Mouse (Mus musculus): ENCODE data around the gene AC153137.1. TPM values are rescaled to one million over a fixed set of nuclear protein-coding genes. Genes with fewer than 3 reads are reported as not detected.

AC153137.1 gene
- total and polyA plus RNA-seq, 3 experiments, result not detected

GRCm38 (mm10) chr1:30949710-30950455 is 27.9 kb downstream of the AC153137.1 start (continued):
- TF ChIP-seq USF2 (IDR thresholded peaks at IDR 0.05; ENCODE audit: borderline replicate concordance in 1 of 2, insufficient read depth in 1 of 2, low read depth in 1 of 2, low read length in 2 of 2) (no peak), MXI1 (IDR thresholded peaks at IDR 0.05; ENCODE audit: low read depth, low read length) (peak; percentile 88), ZMIZ1 (IDR thresholded peaks at IDR 0.05; ENCODE audit: low read depth, low read length) (0 out of 2 replicates have a peak, but pooled peaks have one; percentile 48), HCFC1 (IDR thresholded peaks at IDR 0.05; ENCODE audit: low read depth, low read length) (peak; percentile 59), TBP (IDR thresholded peaks at IDR 0.05; ENCODE audit: low read depth, low read length) (peak; percentile 84), CHD1 (IDR thresholded peaks at IDR 0.05; ENCODE audit: low read depth, low read length) (no peak), NELFE (IDR thresholded peaks at IDR 0.05; ENCODE audit: low read depth, low read length) (peak; percentile 82), BHLHE40 (IDR thresholded peaks at IDR 0.05; ENCODE audit: borderline replicate concordance, low read depth, low read length) (peak; percentile 94), ELF1 (IDR thresholded peaks at IDR 0.05; ENCODE audit: low read depth, low read length) (no peak), SIN3A (IDR thresholded peaks at IDR 0.05; ENCODE audit: low read length) (peak; percentile 84; the same call in 1 of the 2 replicates), JUND (IDR thresholded peaks at IDR 0.05; ENCODE audit: low read depth, low read length) (no peak), UBTF (IDR thresholded peaks at IDR 0.05; ENCODE audit: borderline replicate concordance, insufficient read depth, low read depth, low read length) (no peak), MAFK (IDR thresholded peaks at IDR 0.05; ENCODE audit: borderline replicate concordance, low read depth, low read length) (0 out of 2 replicates have a peak, but pooled peaks have one; percentile 49), CHD2 (IDR thresholded peaks at IDR 0.05; ENCODE audit: low read length) (no peak), ZKSCAN1 (IDR thresholded peaks at IDR 0.05; ENCODE audit: low read depth, low read length) (no peak), TAL1 (IDR thresholded peaks at IDR 0.05; ENCODE audit: low read length) (no peak), POLR2AphosphoS5 (IDR thresholded peaks at IDR 0.05; ENCODE audit: borderline replicate concordance, low read depth, low read length) (no peak), GATA1 (IDR thresholded peaks at IDR 0.05; ENCODE audit: low read depth, low read length) (peak; percentile 57), EP300 (IDR thresholded peaks at IDR 0.05; ENCODE audit: low read depth in 1 of 2, low read length in 2 of 2) (peak; percentile 44 to 75; a peak in 3 of 4 replicates), NRF1 (IDR thresholded peaks at IDR 0.05; ENCODE audit: insufficient read depth, low read depth, low read length, poor library complexity, severe bottlenecking) (peak; percentile 43; the same call in 1 of the 2 replicates)

- Histone ChIP-seq H3K36me3 (ENCODE audit: control insufficient read depth in 1 of 2, insufficient read depth in 2 of 2, low read length in 2 of 2) (peaks cover 12 to 15% of the 10 kb centered on the region in 2 experiments), H3K27ac (ENCODE audit: control insufficient read depth, low read depth, low read length) (peak overlapping the region; percentile 76), H3K27me3 (ENCODE audit: control insufficient read depth in 1 of 2, insufficient read depth in 2 of 2, low read length in 2 of 2) (no peaks in the 10 kb centered on the region), H3K79me2 (ENCODE audit: control insufficient read depth, insufficient read depth, low read length, poor library complexity) (peaks cover 23% of the 10 kb centered on the region), H3K9ac (ENCODE audit: control insufficient read depth, low read depth, low read length, poor library complexity, severe bottlenecking) (peak overlapping the region; percentile 97), H3K9me3 (replicated peaks; ENCODE audit: insufficient read depth, low read length) (no peaks in the 10 kb centered on the region), H3K4me1 (ENCODE audit: control insufficient read depth in 1 of 2, insufficient read depth in 2 of 2, low read length in 2 of 2) (peaks cover 0 to 3% of the 10 kb centered on the region in 2 experiments; a peak in 1 of 4 replicates), H3K4me3 (ENCODE audit: control insufficient read depth in 1 of 2, insufficient read depth in 1 of 2, low read depth in 2 of 2, low read length in 2 of 2) (peak overlapping the region; percentile 82 to 96)
- 0 out of 2 replicates have a peak, but pooled peaks have one; percentile 25 for TF ChIP-seq MAZ (IDR thresholded peaks at IDR 0.05; ENCODE audit: low read depth, low read length)
- no peak for TF ChIP-seq JUND (IDR thresholded peaks at IDR 0.05; ENCODE audit: low read depth, low read length)
- no peak for TF ChIP-seq UBTF (IDR thresholded peaks at IDR 0.05; ENCODE audit: borderline replicate concordance, insufficient read depth, low read depth, low read length)
- TF ChIP-seq MXI1 (IDR thresholded peaks at IDR 0.05; ENCODE audit: low read depth, low read length), result peak; percentile 29; the same call in 1 of the 2 replicates
- peak; percentile 64 for DNase-seq (ENCODE audit: low read depth, low spot score)
Measured at GRCm38 (mm10) chr1:30948950-30949639, 28.7 kb downstream of the AC153137.1 start.

Measured in MEL (cell line).